Mouse (Mus musculus) E14TG2a.4 (cell line): ENCODE results near the gene Chpf.

Experiments used
- CTCF ChIP-seq: conservative IDR thresholded peaks from 2 replicates; pipeline ENCODE4 v1.5.1; 2014; ENCODE audit warnings: low read length
- NANOG ChIP-seq: IDR thresholded peaks from 2 replicates; pipeline ENCODE4 v1.6.1; 2014; ENCODE audit warnings: borderline replicate concordance, low read length, mixed read lengths
- POU5F1 ChIP-seq: IDR thresholded peaks from 2 replicates; pipeline ENCODE4 v1.6.1; 2014; ENCODE audit warnings: low read length, borderline replicate concordance

DNA sequence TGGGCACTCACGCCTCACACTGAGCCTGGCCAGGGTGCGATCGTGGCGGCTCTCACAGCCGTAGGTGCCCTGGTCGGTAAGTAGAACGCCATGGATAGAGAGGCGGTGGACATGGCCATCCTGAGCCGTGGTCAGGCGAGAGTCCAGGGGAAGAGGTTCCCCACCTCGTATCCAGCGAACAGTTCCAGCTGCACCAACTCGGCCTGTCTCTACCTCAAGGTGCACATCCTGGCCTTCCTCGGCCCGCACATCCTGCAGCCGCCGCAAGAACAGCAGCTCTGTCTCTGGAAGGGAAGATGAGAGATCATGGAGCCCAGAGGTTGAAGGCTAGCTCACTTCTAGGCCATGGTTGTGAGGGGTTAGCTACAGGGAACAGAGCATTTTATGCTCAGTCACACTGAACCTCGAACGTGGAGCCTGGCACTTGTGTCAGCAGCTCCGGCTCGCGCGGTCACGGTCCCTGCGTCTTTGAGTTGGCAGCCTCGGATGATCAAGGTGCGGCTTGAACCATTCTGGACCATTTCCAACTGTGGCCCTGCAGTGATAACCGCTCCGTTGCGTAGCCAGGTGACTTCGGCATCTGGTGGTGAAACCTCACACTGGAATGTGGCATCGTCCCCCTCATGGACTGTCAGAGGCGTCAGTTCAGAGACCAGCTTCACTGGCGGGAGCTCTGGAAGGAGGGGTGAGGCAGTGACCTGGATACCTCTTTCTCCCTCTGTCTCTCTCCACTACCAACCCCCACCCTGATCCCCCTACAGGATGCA is 11.9 kb upstream of the Chpf start:
- TF ChIP-seq CTCF (no peak), NANOG (no peak), POU5F1 (no peak)
